Mouse (Mus musculus) G1E (cell line): ENCODE results near the gene Arap1.

Source experiments
- CTCF ChIP-seq: IDR thresholded peaks from 2 replicates; pipeline ENCODE4 v1.5.1; 2012; ENCODE audit warnings: low read depth, low read length, inconsistent platforms, mixed read lengths
- GATA1 ChIP-seq: IDR thresholded peaks from 2 replicates; pipeline ENCODE4 v1.6.1; 2012; ENCODE audit warnings: borderline replicate concordance, low read length, inconsistent platforms, mixed read lengths
- GATA2 ChIP-seq: IDR thresholded peaks from 2 replicates; pipeline ENCODE4 v1.6.1; 2012; ENCODE audit warnings: low read depth, low read length, inconsistent platforms, borderline replicate concordance
- TAL1 ChIP-seq: conservative IDR thresholded peaks from 2 replicates; pipeline ENCODE4 v1.6.1; 2012; ENCODE audit warnings: low read depth, low read length, inconsistent platforms, mixed read lengths

DNA sequence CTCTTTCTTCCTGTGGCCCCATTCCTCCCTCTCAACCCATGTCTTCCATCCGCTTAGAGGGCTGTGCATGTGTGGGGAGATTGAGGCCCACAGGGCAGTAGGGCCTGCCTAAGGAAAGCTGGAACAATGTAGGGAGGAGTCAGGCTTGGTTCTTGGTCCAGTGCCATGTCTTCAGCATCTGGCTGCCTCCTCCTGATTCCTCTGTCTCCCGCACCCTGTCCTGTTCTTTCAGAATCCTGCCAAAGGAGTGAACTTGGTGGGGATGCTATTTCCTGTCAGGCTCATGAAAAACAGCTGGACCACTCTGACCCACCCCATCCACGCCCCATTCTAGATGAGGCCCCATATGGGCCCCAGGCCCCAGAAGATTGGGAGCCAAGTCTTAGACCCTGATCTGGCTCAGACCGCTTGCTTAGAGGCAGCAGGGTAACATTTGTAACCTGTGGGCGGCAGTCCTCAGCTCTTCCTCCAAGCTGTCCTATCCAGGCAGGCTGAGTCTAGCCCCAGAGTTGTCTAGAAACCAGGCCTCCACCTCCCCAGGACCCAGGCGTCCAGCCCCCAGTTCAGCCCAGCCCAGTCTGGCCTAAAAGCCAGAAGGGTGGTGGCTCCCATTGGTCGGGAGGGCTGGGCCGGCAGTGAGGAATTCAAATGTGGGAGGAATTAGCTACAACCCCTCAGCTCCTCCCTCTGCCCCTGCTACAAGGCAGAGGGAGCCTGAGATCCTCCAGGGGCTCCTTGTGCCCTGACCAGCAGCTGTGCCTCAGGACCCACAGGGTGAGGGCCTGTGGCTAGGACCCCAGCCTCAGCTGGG lies 46.0 kb downstream of the Arap1 start:
- TF ChIP-seq CTCF (no peak), TAL1 (no peak), GATA1 (no peak), GATA2 (no peak)
